Mouse (Mus musculus): Measurements from ENCODE around the gene Urgcp.
"Not testable (repeated sequence)": the region's sequence is repeated elsewhere in the genome, so short reads cannot be mapped to it uniquely, and the experiment has no call there.

Gene Urgcp

DNA sequence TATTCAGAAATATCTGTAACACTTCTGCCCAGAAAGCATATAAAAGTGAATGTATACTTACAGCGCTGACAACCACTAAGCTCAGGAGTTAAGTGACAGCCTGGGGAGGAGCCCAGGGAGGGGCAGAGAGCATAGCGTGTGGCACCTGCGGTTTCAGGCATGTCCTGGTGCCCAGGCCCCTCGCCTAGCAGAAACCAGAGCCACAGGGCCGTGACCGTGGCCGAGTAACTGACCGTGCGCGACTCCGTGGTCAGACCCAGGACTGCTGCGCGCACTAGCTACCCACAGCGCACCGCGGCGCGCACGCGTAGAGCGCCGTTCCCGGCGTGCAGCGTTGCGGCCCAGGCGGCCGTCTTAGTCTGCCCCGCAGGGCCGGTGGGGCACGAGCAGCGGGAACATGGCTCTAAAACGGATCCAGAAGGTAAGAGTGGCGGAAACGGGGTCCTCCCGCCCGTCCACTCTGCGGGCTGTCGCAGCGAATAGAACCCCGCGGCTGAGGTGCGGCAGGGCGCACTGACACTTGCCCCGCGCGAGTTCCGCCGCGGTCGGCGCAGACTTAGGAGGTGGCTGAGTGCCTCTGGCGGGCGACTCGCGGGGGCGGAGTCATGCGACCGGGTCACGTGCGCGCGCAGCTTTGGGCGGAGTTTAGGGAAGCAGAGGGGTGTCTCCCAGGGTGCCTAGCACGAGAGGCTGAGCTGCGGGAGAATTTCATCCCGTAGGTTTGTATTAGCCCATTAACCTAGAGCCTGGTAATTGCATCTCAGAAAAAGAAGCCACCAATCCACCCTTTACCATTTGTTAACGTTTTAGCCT is at the start of gene Urgcp:
Gene Urgcp, minus strand, starts transcription at position 557 of the 813 bp plus-strand sequence.
- DNase-seq = peak; percentile 94

DNA sequence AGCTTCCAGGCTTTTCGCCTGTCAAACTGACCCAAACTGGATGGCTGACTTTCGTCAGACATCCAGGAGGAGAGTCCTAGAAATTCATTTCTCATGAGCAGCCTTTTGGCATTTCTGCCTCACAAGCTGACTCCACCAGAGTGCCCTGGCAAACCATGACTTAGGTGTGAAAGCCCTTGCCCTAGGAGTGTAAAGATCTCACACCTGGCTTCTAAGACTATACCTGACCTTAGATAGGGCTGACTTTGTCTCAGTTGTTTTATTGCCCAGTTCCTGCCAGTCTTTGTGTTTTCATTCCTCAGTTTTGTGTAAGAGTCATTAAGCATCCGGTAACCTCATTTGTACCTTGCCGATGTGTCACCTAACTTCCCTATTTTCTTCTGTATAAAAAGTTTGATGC is 47.3 kb upstream of the Urgcp start:
- not testable (repeated sequence) for DNase-seq

DNA sequence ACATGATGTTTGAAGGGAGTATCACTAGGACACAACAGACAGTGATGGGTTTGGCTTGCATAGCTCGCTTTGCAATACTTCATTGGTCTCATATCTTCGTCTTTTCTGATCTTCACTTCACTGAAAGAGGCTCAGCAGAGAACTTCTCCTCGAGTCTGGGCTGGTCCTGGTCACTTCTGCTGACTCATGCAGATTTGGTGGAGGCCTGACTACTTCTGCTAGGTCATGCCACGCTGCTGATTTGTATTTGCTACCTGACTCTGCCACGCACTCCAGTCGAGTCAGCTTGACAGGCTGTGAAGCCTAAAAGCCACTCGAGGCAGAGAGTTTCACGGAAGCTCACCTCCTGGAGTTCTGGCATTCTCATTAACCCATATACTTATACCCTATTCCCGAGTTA is 45.8 kb upstream of the Urgcp start:
- no peak for DNase-seq

DNA sequence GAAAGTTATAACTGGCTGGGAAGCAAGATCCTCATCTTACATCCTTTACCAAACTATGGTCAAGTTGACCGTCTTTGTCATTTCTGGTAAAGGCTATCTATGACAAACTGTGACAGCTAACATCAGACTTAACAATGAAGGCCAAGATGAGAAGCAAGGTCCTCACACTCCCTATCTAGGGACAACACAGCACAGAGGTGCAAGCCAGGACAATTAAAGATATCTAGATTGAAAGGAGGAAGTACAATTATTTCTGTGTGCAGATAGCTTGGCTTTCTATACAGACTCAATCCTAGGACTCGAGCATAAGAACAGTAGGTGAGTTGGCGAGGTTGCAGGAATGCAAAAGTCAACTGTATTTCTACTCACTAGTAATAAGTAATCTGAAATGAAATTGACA is 43.5 kb upstream of the Urgcp start:
- no peak for DNase-seq

DNA sequence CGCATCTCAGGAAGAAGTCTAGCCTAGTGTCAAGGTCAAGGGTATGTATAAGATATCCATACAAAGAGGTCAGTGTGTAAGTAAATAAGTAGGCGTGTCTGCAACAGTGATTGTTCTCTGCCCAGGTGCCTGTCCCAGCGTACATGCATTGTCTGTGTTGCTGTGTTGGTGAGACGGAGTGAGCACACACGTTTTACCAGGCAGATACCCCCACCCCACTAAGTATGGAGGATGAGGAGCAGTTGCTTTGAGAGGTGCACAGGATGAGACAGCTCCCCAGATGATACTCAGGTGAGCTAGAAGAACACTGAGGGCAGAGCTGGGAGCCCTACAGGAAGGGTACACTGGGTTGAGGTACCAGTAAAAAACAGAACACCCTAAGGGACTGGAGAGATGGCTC is 42.0 kb upstream of the Urgcp start:
- no peak for DNase-seq

DNA sequence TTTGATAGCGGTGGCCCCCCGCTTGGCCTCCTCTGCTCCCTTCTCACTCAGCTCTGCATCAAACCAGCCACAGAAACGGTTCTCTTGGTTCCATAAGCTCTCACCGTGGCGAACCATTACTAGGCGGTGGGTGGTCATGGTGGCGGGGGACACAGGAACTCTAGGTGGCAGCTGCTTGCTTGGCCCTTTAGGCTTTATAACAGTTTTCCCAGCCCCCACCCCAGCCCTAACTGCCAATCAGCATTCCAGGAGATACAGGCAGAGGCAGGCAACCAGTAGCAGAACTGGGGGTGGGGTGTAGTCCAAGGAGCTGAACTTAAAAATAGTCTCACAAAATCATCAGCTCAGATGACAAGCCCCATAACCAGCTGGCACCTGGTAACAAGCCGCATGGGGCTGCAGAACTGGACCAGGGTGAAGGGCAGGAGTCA is 41.4 kb upstream of the Urgcp start, which contains the start of gene Pgam2:
Gene Pgam2, minus strand, starts transcription at position 183 of the 431 bp plus-strand sequence.
- DNase-seq = no peak

DNA sequence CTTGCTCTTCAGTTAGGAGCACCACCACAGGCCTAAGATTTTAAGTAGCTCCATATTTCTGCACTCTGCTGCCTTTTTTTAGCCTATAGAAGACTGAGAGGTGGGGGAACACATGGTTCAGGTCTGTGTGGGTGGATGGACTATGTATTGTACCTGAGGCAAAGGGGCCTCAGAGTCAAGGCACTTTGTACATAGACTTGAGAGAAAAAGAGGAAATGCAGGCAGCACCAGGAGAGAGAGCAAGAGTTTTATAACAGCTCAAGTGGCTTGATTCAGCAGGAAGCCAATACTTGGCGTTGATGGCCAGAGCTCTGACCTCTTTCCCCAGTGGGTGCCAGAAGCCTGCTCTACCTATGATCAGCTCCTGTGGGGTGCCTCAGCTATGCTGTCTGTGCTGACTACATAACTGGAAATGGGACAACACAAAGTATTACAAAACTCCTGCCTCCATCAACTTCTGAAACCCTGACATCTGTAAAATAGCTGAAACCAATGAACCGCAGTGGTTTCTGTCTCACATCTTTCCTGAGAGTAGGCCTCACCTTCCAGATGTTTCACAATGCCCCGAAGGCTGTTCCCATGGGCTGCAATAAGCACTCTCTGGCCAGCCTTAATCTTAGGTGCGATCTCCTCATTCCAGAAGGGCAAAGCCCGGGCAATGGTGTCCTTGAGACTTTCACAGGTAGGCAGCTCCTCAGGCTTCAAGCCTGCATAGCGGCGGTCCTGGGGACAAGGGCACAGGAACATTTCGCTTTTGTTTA is 40.5 kb upstream of the Urgcp start:
- DNase-seq = peak; percentile 4

DNA sequence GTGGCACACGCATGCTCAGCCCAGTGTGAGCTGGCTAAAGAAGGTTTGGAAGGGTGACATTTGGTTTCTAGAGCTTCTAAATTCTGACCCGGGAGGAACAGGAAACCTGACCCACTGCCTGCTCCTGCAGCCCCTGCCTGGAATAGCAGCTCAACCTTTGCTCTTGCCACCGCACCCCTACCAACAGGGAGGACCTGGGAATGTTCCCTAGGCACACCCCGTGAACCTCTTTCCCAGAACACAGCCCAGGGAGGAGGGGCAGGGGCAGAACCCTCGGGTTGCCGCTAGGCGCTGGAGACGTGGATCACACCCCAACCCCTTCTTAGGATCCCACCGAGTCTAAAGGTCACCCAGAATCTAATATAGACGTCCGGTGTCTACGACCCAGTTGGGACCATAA is 39.8 kb upstream of the Urgcp start:
- no peak for DNase-seq

DNA sequence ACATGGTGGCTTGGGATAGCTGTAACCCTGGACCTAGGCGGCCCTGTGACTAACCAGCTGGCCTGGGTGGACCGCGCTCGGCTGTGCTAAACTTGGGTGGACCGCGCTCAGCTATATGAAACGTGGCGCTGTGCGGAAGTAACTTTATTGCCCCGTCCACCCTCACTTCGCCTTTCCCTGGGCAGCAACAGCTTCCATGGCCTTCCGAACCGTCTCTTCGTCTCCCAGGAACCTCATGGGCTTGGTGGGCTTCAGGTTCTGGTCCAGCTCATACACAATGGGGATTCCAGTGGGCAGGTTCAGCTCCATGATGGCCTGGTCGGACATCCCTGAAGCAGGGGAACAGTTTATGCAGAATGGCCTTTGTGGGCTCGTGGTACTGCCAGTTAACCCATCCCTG is 39.3 kb upstream of the Urgcp start:
- no peak for DNase-seq

DNA sequence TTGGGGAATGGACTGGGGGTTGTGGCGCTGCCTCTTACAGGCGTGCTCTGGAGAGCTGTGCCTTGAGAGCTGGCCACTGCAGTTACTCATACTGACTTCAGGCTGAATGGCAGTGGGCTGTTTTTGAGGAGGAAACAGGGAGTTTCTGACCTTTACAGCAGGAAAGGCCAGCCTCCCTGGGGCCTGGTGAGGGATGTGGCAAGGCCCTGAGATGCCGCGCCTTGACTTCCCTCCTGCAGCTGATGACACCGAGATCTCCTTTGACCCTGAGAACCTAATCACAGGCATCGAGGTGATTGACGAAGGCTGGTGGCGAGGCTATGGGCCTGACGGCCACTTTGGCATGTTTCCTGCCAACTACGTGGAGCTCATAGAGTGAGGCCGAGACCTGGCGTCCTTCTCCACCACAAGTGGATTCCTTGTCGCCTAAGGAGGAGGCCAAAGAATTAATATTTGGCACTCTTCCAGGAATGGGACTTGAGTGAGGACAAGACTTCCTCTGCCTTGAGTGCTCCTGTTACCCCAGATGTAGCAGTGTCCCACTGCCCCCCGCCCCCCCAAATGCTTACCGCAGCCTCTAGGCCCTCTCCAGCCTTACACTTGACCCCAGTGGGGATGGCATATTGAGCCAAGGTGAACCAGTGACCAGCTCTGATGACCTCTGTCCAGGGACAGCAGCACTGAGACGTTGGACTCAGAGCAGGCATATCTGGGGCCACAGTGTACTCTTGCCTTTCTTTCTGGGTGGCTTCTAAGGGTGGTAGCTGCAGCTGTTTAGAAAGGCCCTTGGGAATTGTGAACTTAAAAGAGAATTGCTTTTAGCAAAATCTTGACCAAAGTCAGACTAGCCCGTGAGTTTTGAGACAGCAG is 37.7 kb upstream of the Urgcp start:
- DNase-seq = peak; percentile 8

DNA sequence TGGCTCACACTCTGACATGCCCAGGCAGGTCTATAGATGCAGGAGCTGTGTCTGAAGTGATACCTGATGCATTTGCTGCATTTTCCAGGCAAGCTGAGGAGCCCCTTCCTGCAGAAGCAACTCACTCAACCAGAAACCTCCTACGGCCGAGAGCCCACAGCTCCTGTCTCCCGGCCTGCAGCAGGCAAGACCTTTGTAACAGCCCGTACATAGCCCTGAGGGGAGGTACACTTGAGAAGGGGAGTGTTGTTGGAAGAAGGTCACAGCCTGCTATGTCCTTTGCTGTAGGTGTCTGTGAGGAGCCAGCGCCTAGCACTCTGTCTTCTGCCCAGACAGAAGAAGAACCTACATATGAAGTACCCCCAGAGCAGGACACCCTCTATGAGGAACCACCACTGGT is 35.8 kb upstream of the Urgcp start:
- DNase-seq = no peak

DNA sequence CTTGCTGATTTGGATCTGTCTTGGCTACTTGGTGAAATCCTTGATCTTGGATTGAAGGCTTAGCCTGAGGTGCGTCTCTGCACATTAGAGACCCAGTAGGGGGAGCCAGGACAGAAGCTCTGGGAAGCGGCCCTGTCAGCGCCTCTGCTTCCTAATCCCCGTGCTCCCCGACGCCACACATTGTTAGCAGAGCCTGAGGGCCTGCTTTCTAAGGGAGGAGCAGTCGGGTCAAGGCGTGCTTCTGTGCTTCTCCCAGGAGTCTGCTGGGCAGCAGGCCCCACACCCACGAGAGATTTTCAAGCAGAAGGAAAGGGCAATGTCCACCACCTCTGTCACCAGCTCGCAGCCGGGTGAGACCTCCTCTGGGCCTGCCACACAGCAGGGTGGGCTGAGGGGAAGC is 35.2 kb upstream of the Urgcp start:
- DNase-seq = no peak

DNA sequence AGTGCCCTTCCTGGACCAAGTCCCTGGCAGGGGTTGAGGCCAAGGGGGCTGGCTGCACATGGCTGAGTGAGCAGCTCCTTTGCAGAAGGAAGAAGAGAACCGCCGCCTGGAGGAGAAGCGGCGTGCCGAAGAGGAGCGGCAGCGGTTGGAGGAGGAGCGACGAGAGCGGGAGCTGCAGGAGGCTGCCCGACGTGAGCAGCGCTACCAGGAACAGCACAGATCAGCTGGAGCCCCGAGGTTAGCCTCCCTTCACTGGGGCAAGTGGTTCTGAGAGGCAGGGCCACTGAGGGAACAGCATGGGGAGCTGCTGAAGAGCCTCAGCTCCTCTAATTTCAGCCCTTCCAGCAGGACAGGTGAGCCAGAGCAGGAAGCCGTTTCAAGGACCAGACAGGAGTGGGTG is 34.8 kb upstream of the Urgcp start:
- DNase-seq = no peak

DNA sequence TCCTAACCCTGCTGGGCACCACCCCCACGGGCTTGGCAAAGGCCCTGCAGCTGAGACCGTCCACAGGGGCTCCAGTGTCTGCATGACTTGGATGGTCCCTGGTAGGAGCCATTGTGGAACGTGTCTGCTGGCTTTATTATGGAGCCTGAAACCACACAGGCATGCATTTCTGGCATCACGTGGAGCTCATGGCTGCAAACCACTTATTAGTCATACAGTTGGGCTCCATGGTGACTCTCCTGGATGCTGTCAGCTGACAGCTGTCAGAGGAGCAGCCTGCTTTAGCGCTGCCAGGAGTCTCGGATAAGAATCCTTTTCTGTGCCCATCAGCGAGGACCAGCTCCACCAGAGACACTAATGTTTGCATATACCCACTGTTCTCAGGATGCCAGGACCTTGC is 33.5 kb upstream of the Urgcp start:
- DNase-seq = no peak

DNA sequence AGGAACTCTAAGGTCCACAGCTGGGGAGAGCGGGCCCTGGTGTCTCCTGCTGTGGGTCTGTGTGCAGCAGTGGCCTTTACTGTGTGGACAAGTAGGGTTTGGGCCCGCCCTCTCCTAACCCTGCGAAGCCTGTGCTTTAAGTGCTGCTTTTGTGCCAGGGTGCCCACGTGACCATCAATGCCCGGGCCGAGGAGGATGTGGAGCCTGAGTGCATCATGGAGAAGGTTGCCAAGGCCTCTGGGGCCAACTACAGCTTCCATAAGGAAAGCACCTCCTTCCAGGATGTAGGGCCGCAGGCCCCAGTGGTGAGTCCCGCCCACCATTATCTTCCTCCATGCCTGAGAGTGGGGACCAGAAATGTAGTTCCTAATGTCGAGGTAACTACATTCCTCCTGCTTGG is 33.1 kb upstream of the Urgcp start:
- no peak for DNase-seq

DNA sequence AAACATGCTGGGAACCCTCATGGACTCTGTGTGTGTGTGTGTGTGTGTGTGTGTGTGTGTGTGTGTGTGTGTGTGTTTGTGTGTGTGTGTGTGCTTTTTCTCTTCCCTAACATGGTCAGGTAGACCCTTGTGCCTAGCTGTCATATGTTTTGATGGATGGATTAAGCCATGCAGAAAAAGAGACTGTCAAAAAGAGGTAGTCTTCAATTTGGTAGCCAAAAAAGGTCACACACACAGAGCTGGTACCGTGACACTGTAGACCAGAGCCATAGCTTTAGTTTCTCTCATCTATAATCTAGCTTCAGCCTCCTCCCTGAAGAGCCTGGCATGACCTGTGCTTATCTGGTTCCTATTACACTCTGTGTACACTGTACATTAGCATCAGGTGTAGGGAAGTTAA is 28.3 kb upstream of the Urgcp start:
- DNase-seq = no peak

DNA sequence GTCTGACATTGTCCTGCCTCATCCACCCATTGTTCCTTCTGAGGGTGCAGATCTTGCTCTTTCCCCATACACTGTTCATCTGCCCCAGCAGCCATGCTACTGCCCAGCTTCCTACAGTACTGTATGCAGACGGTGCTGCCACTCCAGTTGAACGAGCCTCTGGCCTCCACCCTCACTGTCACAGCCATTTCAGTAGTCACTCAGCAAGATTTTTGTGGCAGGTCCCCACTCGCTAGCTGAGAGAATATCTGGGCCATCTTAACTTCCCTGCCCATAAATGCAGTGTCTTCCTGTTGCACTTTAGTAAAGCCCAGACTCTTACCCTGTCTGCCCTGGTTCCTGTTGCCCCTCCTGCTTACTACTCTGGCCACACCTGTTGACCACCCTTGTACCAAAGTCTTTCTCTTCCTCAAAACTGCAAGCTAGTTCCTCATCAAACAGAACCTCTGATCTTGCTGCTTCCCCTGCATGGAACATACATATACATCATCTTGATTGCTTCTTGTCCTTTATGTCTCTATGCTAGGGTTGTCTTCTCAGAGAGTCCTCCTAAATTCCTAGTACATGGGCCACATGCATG is 27.7 kb upstream of the Urgcp start:
- no peak for DNase-seq

DNA sequence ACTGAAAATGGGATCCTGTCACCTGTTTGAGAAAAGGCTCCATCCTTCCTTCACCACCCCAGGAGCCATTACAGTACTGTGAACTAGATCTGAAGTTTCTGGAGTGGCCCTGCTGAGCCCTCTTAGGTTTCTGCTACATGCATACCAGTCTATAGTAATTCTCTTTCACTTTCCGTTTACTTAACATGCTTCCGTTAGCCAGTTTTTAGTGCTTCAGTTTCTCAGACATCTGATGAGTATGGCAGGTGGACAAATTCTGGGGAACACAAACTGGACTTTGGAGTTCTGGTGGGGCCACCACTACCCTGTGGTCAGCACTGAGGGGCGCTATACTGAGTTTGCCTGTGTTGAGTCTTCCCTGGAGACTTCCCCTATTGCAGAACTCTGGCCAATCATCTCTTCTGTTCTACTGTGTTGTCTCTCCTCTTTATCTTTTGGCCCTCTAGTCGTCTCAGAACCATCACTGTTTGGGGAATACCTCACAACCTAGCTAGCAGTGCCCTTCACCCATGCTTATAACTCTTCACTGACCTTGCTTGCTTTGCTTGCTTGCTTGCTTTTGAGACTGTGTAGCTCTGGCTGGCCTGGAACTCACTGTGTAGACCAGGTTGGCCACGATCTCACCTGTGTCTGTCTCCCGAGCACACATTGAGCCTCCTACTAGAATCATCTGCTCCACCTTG is 27.0 kb upstream of the Urgcp start:
- no peak for DNase-seq

DNA sequence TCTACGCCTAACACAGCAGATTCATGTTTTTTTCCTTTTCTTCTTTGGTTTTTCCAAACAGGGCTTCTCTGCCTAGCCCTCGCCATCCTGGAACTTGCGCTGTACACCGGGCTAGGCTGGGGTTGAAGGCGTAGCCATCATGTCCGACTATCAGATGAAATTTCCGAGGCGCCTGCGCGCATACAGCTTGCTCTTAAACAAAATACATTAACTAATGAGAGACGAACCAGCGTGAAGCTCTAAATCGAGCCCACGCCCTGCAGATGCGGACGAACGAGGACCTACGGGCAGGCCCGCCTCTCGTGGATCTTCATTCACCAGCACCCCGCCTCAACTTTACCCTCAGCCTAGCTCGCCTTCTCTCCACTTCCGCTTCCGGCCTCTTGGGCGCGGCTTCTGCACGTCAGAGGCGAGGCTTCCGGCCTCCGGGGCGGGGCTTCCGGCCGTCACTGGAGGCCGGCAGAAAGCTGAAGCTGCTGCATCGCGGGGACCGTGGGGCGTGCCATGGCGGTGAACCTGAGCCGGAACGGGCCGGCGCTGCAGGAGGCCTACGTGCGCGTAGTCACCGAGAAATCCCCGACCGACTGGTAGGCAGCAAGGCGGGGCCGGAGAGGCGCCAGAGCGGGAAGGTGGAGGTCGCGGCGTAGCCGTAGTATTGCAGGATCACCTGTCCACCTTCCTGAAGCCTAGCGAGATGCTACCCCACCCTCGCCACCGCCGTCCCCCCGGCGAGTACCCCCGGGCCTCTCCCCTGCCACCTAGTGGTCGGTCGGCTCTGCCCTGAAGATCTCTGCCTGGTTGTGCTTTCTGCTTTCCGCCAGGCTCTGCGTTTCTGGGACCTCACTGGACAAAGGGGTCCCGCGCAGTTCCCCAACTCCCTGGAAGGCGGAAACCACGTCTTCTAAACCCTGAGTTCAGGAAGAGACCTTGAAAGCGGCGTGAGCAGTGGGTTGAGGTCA is 26.2 kb upstream of the Urgcp start, which contains the start of gene Dbnl:
Gene Dbnl, plus strand, starts transcription at position 433 of the 959 bp plus-strand sequence.
- peak; percentile 95 for DNase-seq

DNA sequence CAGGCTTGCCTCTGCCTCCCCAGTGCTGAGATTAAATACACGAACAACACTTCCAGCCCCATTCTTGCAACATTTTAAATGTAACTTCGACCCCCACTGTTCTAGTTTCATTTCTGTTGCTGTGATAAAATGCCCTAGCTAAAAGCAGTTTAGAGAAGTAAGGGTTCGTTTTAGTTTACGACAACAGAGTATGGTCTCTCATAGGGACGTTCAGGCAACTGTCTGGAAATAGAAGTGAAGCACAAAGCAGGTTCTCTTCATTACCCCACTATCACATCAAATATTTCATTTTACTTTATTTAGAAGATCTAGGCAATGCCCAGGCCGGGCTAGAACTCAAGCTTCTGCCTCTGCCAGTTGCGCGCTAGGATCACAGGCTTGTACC is 25.5 kb upstream of the Urgcp start:
- no peak for DNase-seq

DNA sequence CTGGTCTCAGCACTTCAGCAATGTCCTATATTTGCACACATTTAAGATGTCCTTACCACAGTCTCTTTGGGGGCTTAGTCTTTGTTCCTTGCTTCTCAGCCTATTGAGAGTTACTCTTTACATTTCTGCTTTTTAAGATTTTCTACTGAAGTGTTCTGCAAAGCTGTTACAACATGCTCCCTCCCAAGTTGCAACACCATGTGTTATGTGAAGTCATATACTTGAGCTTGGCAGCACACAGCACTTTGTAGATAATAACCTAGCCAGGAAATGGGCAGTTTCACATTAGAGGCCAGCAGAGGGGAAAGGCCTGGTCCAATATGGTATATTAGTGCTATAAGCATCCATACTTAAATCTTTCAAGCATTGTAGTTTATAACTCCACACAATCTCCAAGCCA is 23.6 kb upstream of the Urgcp start:
- DNase-seq = no peak

Measured in cerebellum, adult 9-11 months (tissue).